Mouse (Mus musculus): ENCODE measurements at regions not wholly inside any gene's neighbourhood (a gene's known extent, or its start where the extent isn't known, plus 50 kb on each side); places are given as distances from the start of the nearest gene placed in this dataset.

- H3K9ac ChIP-seq (replicated peaks; ENCODE audit: low read length): no peak overlapping the region
- no peak overlapping the region for H3K27ac ChIP-seq (replicated peaks; ENCODE audit: low read depth, low read length)
- ATAC-seq (replicated peaks; ENCODE audit: insufficient number of reproducible peaks, low FRiP score, low TSS enrichment, low read depth): no peak
- no peak for DNase-seq (ENCODE audit: low spot score)
- no peak overlapping the region for H3K4me2 ChIP-seq (ENCODE audit: low read depth, low read length)
- H3K4me1 ChIP-seq (ENCODE audit: control insufficient read depth, insufficient read depth, low read length): no peaks in the 10 kb centered on the region
- whole genome bisulfite sequencing: 82% methylated on average over 6 of the region's 6 CpGs
- no peaks in the 10 kb centered on the region for H3K27me3 ChIP-seq (ENCODE audit: control insufficient read depth, insufficient read depth, low read length)
- no peaks in the 10 kb centered on the region for H3K36me3 ChIP-seq (replicated peaks; ENCODE audit: control insufficient read depth, insufficient read depth, low read depth, low read length)
- no peaks in the 10 kb centered on the region for H3K9me3 ChIP-seq (replicated peaks; ENCODE audit: control insufficient read depth, low read length)
- no peak overlapping the region for H3K4me3 ChIP-seq (ENCODE audit: low read depth, low read length)
These were observed 51.9 kb upstream of the Slc16a1 start for GRCm38 (mm10) chr3:104586342-104587175.

GRCm38 (mm10) chr3:104585303-104585702 lies 53.2 kb upstream of the Slc16a1 start:
- H3K4me2 ChIP-seq (ENCODE audit: low read depth, low read length): no peak overlapping the region
- DNase-seq (ENCODE audit: low spot score) (no peak), ATAC-seq (replicated peaks; ENCODE audit: insufficient number of reproducible peaks, low FRiP score, low TSS enrichment, low read depth) (no peak)
- no peak overlapping the region for H3K4me3 ChIP-seq (ENCODE audit: low read depth, low read length)
- H3K9me3 ChIP-seq (replicated peaks; ENCODE audit: control insufficient read depth, low read length): no peaks in the 10 kb centered on the region
- no peak overlapping the region for H3K27ac ChIP-seq (replicated peaks; ENCODE audit: low read depth, low read length)
- no peaks in the 10 kb centered on the region for H3K27me3 ChIP-seq (ENCODE audit: control insufficient read depth, insufficient read depth, low read length)
- WGBS: 48% methylated on average over 6 of the region's 6 CpGs
- no peaks in the 10 kb centered on the region for H3K36me3 ChIP-seq (replicated peaks; ENCODE audit: control insufficient read depth, insufficient read depth, low read depth, low read length)
- no peak overlapping the region for H3K9ac ChIP-seq (replicated peaks; ENCODE audit: low read length)
- H3K4me1 ChIP-seq (ENCODE audit: control insufficient read depth, insufficient read depth, low read length): no peaks in the 10 kb centered on the region

- Histone ChIP-seq H3K36me3 (replicated peaks; ENCODE audit: control insufficient read depth, insufficient read depth, low read depth, low read length) (no peaks in the 10 kb centered on the region), H3K27ac (replicated peaks; ENCODE audit: low read depth, low read length) (no peak overlapping the region), H3K9ac (replicated peaks; ENCODE audit: low read length) (no peak overlapping the region), H3K4me1 (ENCODE audit: control insufficient read depth, insufficient read depth, low read length) (no peaks in the 10 kb centered on the region), H3K27me3 (ENCODE audit: control insufficient read depth, insufficient read depth, low read length) (no peaks in the 10 kb centered on the region), H3K4me3 (ENCODE audit: low read depth, low read length) (no peak overlapping the region), H3K4me2 (ENCODE audit: low read depth, low read length) (no peak overlapping the region), H3K9me3 (replicated peaks; ENCODE audit: control insufficient read depth, low read length) (no peaks in the 10 kb centered on the region)
- DNase-seq (ENCODE audit: low spot score) (no peak), ATAC-seq (replicated peaks; ENCODE audit: insufficient number of reproducible peaks, low FRiP score, low TSS enrichment, low read depth) (no peak)
- WGBS: 52% methylated on average over 7 of the region's 7 CpGs
These were observed 55.2 kb upstream of the Slc16a1 start for GRCm38 (mm10) chr3:104583236-104583635.

- Histone ChIP-seq H3K36me3 (replicated peaks; ENCODE audit: control insufficient read depth, insufficient read depth, low read depth, low read length) (no peaks in the 10 kb centered on the region), H3K4me1 (ENCODE audit: control insufficient read depth, insufficient read depth, low read length) (no peaks in the 10 kb centered on the region), H3K27ac (replicated peaks; ENCODE audit: low read depth, low read length) (no peak overlapping the region), H3K4me2 (ENCODE audit: low read depth, low read length) (no peak overlapping the region), H3K9me3 (replicated peaks; ENCODE audit: control insufficient read depth, low read length) (no peaks in the 10 kb centered on the region), H3K9ac (replicated peaks; ENCODE audit: low read length) (no peak overlapping the region), H3K27me3 (ENCODE audit: control insufficient read depth, insufficient read depth, low read length) (no peaks in the 10 kb centered on the region), H3K4me3 (ENCODE audit: low read depth, low read length) (no peak overlapping the region)
- DNase-seq (ENCODE audit: low spot score): no peak
- no peak for ATAC-seq (replicated peaks; ENCODE audit: insufficient number of reproducible peaks, low FRiP score, low TSS enrichment, low read depth)
- WGBS: 92% methylated on average over 10 of the region's 10 CpGs
These were observed 55.9 kb upstream of the Slc16a1 start for GRCm38 (mm10) chr3:104582521-104582920.

GRCm38 (mm10) chr3:104579186-104579585 lies 59.3 kb upstream of the Slc16a1 start:
- Histone ChIP-seq H3K9me3 (replicated peaks; ENCODE audit: control insufficient read depth, low read length) (no peaks in the 10 kb centered on the region), H3K4me3 (ENCODE audit: low read depth, low read length) (no peak overlapping the region), H3K27me3 (ENCODE audit: control insufficient read depth, insufficient read depth, low read length) (no peaks in the 10 kb centered on the region), H3K9ac (replicated peaks; ENCODE audit: low read length) (no peak overlapping the region), H3K4me1 (ENCODE audit: control insufficient read depth, insufficient read depth, low read length) (no peaks in the 10 kb centered on the region), H3K27ac (replicated peaks; ENCODE audit: low read depth, low read length) (no peak overlapping the region), H3K4me2 (ENCODE audit: low read depth, low read length) (no peak overlapping the region), H3K36me3 (replicated peaks; ENCODE audit: control insufficient read depth, insufficient read depth, low read depth, low read length) (no peaks in the 10 kb centered on the region)
- no peak for DNase-seq (ENCODE audit: low spot score)
- WGBS: 59% methylated on average over 4 of the region's 4 CpGs
- no peak for ATAC-seq (replicated peaks; ENCODE audit: insufficient number of reproducible peaks, low FRiP score, low TSS enrichment, low read depth)

GRCm38 (mm10) chr3:104578374-104578773 lies 60.1 kb upstream of the Slc16a1 start:
- Histone ChIP-seq H3K27me3 (ENCODE audit: control insufficient read depth, insufficient read depth, low read length) (no peaks in the 10 kb centered on the region), H3K9me3 (replicated peaks; ENCODE audit: control insufficient read depth, low read length) (no peaks in the 10 kb centered on the region), H3K4me2 (ENCODE audit: low read depth, low read length) (no peak overlapping the region), H3K27ac (replicated peaks; ENCODE audit: low read depth, low read length) (no peak overlapping the region), H3K9ac (replicated peaks; ENCODE audit: low read length) (no peak overlapping the region), H3K36me3 (replicated peaks; ENCODE audit: control insufficient read depth, insufficient read depth, low read depth, low read length) (no peaks in the 10 kb centered on the region), H3K4me1 (ENCODE audit: control insufficient read depth, insufficient read depth, low read length) (no peaks in the 10 kb centered on the region), H3K4me3 (ENCODE audit: low read depth, low read length) (no peak overlapping the region)
- no peak for DNase-seq (ENCODE audit: low spot score)
- no peak for ATAC-seq (replicated peaks; ENCODE audit: insufficient number of reproducible peaks, low FRiP score, low TSS enrichment, low read depth)
- 45% methylated on average over 3 of the region's 3 CpGs for WGBS

- H3K4me2 ChIP-seq (ENCODE audit: low read depth, low read length): no peak overlapping the region
- ATAC-seq (replicated peaks; ENCODE audit: insufficient number of reproducible peaks, low FRiP score, low TSS enrichment, low read depth) (no peak), DNase-seq (ENCODE audit: low spot score) (no peak)
- H3K4me1 ChIP-seq (ENCODE audit: control insufficient read depth, insufficient read depth, low read length): no peaks in the 10 kb centered on the region
- H3K9ac ChIP-seq (replicated peaks; ENCODE audit: low read length): no peak overlapping the region
- no peaks in the 10 kb centered on the region for H3K9me3 ChIP-seq (replicated peaks; ENCODE audit: control insufficient read depth, low read length)
- H3K27me3 ChIP-seq (ENCODE audit: control insufficient read depth, insufficient read depth, low read length): no peaks in the 10 kb centered on the region
- no peaks in the 10 kb centered on the region for H3K36me3 ChIP-seq (replicated peaks; ENCODE audit: control insufficient read depth, insufficient read depth, low read depth, low read length)
- H3K27ac ChIP-seq (replicated peaks; ENCODE audit: low read depth, low read length): no peak overlapping the region
- H3K4me3 ChIP-seq (ENCODE audit: low read depth, low read length): no peak overlapping the region
- 56% methylated on average over 5 of the region's 5 CpGs for WGBS
These were observed 61.1 kb upstream of the Slc16a1 start for GRCm38 (mm10) chr3:104577228-104577927.

GRCm38 (mm10) chr3:104573277-104573940 lies 61.7 kb upstream of the Lrig2 start:
- Histone ChIP-seq H3K4me3 (ENCODE audit: low read depth, low read length) (no peak overlapping the region), H3K27me3 (ENCODE audit: control insufficient read depth, insufficient read depth, low read length) (no peaks in the 10 kb centered on the region), H3K27ac (replicated peaks; ENCODE audit: low read depth, low read length) (no peak overlapping the region), H3K9ac (replicated peaks; ENCODE audit: low read length) (no peak overlapping the region), H3K9me3 (replicated peaks; ENCODE audit: control insufficient read depth, low read length) (no peaks in the 10 kb centered on the region), H3K4me1 (ENCODE audit: control insufficient read depth, insufficient read depth, low read length) (no peaks in the 10 kb centered on the region), H3K4me2 (ENCODE audit: low read depth, low read length) (no peak overlapping the region), H3K36me3 (replicated peaks; ENCODE audit: control insufficient read depth, insufficient read depth, low read depth, low read length) (no peaks in the 10 kb centered on the region)
- no peak for ATAC-seq (replicated peaks; ENCODE audit: insufficient number of reproducible peaks, low FRiP score, low TSS enrichment, low read depth)
- DNase-seq (ENCODE audit: low spot score): no peak
- WGBS: 85% methylated on average over 5 of the region's 5 CpGs

Measured in embryonic facial prominence, embryonic 11.5 days (tissue).